Mouse (Mus musculus) midbrain, embryonic 11.5 days (tissue): ENCODE results near the gene Shc3. TPM values are rescaled to one million over a fixed set of nuclear protein-coding genes. Genes with fewer than 3 reads are reported as not detected.
A peak's percentile ranks its signal among the peaks of the same experiment; 100 is the strongest.

Experiments used
- ATAC-seq: fragments of 200-750 bp; cut with Nextera tagmentation; 2 replicates; pipeline ENCODE4 v1.8.0; 2017; ENCODE audit warnings: moderate TSS enrichment, moderate library complexity; ENCODE audit not compliant: low FRiP score
- DNase-seq: peaks from one replicate; pipeline ENCODE4 v3.0.0; 2015; ENCODE audit warnings: low spot score; ENCODE audit errors: missing footprints
- H3K27ac ChIP-seq: fragments of 300-500 bp; sonication (generic); 2 replicates; pipeline ENCODE4 v1.5.1; 2014; ENCODE audit warnings: low read depth, low read length
- H3K27me3 ChIP-seq: fragments of 300-500 bp; sonication (generic); 2 replicates; pipeline ENCODE4 v1.6.1; 2014; ENCODE audit warnings: mild to moderate bottlenecking, low read length, moderate library complexity, mixed read lengths; ENCODE audit not compliant: control insufficient read depth, insufficient read depth
- H3K36me3 ChIP-seq: fragments of 300-500 bp; sonication (generic); 2 replicates; pipeline ENCODE4 v1.6.1; 2014; ENCODE audit warnings: mild to moderate bottlenecking, low read length, moderate library complexity, mixed read lengths; ENCODE audit not compliant: control insufficient read depth, insufficient read depth
- H3K4me1 ChIP-seq: fragments of 300-500 bp; sonication (generic); 2 replicates; pipeline ENCODE4 v1.6.1; 2014; ENCODE audit warnings: low read length; ENCODE audit not compliant: control insufficient read depth, insufficient read depth
- H3K4me2 ChIP-seq: fragments of 300-500 bp; sonication (generic); 2 replicates; pipeline ENCODE4 v1.6.1; 2014; ENCODE audit warnings: mild to moderate bottlenecking, moderate library complexity
- H3K4me3 ChIP-seq: fragments of 300-500 bp; sonication (generic); 2 replicates; pipeline ENCODE4 v1.5.1; 2014; ENCODE audit warnings: low read depth, low read length
- H3K9ac ChIP-seq: fragments of 300-500 bp; sonication (generic); 2 replicates; pipeline ENCODE4 v1.6.1; 2014; ENCODE audit warnings: low read length
- H3K9me3 ChIP-seq: fragments of 300-500 bp; sonication (generic); 2 replicates; pipeline ENCODE4 v1.6.1; 2016; ENCODE audit warnings: low read length; ENCODE audit not compliant: control insufficient read depth
- WGBS: fragments of 180-500 bp; shearing (Covaris S2); extraction: QIAGEN DNeasy Blood & Tissue Kit; methylation state at CpG from one replicate; pipeline ENCODE4 v1.1.7; 2014; 5-methylcytosine and 5-hydroxymethylcytosine counted together
- polyA plus RNA-seq: library from polyadenylated mRNA; unstranded; fragments of >200 nt; fragmentation: Nextera tagmentation; extraction: Ambion mirVana; gene quantifications from 2 replicates; pipeline ENCODE4 v1.2.1, GENCODE M21; 2014

Shc3 gene
- polyA plus RNA-seq, 1 experiment from 2014 or later: 5.7 TPM

DNA sequence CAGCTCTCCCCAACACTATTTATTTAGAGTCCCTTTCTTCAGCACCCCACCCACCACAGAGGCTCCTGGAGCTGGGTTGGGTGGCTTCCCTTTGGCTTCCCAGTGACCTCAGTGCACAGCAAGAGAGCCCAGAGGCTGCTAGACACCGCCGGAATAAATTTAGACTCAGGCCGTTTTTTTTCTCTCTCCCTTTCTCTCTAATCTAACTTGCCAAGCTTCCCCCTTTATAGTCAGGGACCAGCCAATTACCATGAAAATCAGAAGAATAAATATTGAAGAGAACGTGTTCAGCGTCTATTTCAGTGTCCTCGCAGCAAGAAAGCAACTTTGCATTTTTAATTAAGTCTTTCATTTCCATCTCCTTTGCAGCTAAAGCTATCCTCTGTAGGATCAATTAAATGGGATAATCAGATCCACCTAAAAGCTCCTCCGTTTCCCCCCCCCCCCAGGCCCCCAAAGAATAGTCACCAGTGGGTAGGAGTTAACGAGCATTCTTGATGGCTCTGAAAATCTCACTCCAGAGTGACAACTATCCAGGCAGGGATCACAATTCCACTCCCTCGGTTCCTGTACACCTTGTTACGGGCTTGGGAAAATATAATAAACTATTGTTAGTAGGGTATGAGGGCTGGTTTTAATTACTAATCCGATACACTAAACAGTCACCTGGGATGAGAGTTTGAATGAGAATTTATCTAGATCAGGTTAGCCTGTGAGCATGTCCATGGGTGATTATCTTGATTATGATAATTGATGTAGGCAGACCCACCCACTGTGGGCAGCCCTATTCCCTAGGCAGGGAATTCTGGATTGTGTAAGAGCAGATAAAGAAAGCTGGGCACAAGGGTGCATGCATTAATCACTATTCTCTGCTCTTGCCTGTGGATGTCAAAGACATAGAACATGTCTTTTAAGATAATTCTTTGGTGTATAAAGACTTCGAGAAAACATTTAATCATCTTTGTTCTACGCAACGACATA is 131.8 kb downstream of the Shc3 start:
- Histone ChIP-seq H3K9me3 (no peaks in the 10 kb centered on the region), H3K9ac (no peak overlapping the region), H3K4me2 (no peak overlapping the region), H3K27me3 (no peaks in the 10 kb centered on the region), H3K4me1 (no peaks in the 10 kb centered on the region; the same call in 1 of the 2 replicates), H3K36me3 (no peaks in the 10 kb centered on the region), H3K4me3 (no peak overlapping the region), H3K27ac (no peak overlapping the region)
- peak; percentile 68; the same call in 1 of the 2 replicates for ATAC-seq
- 73% methylated on average over 14 of the region's 14 CpGs for WGBS
- DNase-seq: no peak

DNA sequence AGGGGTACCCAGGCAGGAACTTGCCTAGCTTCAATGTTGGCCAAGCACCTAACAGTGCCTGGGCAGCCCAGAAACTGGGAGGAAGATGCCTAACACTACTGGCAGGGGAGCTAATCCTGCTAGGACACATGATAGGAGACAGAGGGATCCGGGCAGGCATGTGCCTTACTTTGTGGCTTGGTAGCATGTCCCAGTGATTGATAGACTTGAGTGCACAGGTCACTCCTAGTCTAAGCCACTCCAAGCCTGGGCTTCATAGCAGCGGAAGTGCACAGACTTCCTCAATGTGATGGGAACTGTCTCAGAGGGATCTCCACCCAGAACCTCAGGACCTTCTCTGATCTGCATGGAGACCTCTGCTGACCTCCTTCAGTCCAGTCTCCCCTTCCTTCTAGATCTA is 134.1 kb downstream of the Shc3 start:
- no peak overlapping the region for H3K27ac ChIP-seq
- H3K9ac ChIP-seq: no peak overlapping the region
- no peaks in the 10 kb centered on the region for H3K36me3 ChIP-seq
- WGBS: 77% methylated on average over 2 of the region's 2 CpGs
- no peak for DNase-seq
- H3K9me3 ChIP-seq: no peaks in the 10 kb centered on the region
- no peak for ATAC-seq
- H3K27me3 ChIP-seq: no peaks in the 10 kb centered on the region
- H3K4me3 ChIP-seq: no peak overlapping the region
- H3K4me2 ChIP-seq: no peak overlapping the region
- no peaks in the 10 kb centered on the region; the same call in 1 of the 2 replicates for H3K4me1 ChIP-seq

DNA sequence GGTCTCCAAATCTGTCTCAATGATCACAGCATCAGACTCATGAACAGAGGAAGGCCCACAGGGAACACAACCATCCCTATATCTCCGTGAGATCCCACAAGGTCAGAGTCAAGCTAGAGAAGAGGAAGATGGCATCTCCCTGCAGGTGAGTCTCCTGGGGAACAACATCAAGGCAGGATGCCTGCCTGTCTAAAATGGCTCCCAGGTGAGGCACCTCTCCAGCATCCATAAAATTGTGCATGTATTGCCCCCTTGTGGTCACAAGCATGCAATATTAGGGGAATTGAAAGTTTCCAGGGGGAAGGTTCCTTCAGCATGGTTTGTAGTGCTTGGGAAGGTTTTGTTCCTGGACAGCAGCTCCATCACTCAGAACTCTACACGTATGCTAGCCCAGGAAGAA is 134.8 kb downstream of the Shc3 start:
- ATAC-seq (no peak), DNase-seq (no peak)
- Histone ChIP-seq H3K27me3 (no peaks in the 10 kb centered on the region), H3K36me3 (no peaks in the 10 kb centered on the region), H3K4me2 (no peak overlapping the region), H3K4me3 (no peak overlapping the region), H3K27ac (no peak overlapping the region), H3K9ac (no peak overlapping the region), H3K9me3 (no peaks in the 10 kb centered on the region), H3K4me1 (no peaks in the 10 kb centered on the region; the same call in 1 of the 2 replicates)
- 74% methylated on average over 2 of the region's 2 CpGs for WGBS

DNA sequence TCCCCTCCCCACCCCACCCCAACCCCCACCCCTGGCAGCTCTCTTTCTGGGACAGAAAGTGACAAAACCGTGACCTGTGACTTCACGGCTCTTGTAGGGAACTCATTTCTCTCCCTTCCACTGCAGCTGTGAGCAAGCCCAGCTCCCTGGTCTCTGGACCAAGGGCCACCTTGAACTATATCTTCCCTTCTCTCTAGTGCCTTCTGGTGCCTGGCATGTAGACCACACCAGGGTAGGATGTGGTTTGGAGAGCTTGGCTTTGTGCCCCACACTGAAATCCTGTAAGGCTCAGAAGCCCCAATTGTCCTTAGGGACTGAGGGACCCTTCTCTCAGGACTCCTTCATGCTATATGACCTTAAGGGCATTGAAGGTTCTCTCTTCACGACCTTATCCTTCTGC is 135.8 kb downstream of the Shc3 start:
- DNase-seq: no peak
- WGBS: 63% methylated on average over 3 of the region's 3 CpGs
- H3K27ac ChIP-seq: no peak overlapping the region

DNA sequence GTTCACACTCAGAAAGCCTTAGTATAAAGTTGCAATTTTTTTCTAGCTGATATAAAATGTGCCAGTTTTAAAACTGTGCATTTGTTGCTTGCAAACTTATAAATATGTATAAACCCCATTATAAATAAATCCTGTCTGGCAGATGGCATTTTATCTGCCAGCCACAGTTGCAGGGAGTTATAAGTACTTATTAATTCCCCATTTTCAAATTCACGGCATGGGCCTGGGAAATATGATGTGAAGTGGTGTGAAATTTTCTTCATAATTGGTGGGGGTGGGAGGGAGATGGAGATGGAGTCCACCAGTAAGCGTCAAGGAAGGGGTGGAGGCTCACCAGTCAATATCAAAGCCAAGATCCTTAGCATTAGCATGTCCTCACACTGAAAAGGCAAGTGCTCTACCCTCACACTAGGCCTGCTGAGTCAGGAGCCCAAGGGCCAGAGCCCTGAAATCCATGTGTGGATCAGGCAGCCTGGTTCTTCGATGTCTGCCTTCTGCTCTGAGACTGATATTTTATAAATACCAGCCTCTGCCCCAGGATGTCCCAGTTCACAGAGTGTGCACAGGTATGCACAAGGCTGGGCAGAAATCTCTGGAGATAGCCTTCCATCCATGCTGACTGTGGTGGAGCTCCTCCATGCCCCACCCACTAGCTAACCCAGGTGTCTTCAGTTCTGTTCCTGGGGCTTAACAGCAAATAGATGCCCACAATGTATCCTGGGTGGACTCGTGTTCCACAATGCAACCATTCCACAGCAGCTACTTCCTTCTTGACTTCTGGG is 143.4 kb downstream of the Shc3 start:
- Histone ChIP-seq H3K36me3 (no peaks in the 10 kb centered on the region), H3K27ac (no peak overlapping the region), H3K9ac (no peak overlapping the region), H3K27me3 (no peaks in the 10 kb centered on the region), H3K4me1 (no peaks in the 10 kb centered on the region), H3K9me3 (no peaks in the 10 kb centered on the region), H3K4me2 (no peak overlapping the region), H3K4me3 (no peak overlapping the region)
- ATAC-seq (no peak), DNase-seq (peak; percentile 65)
- 88% methylated on average over 4 of the region's 4 CpGs for WGBS

More for the DNA sequence above, 135.8 kb downstream of the Shc3 start:
- no peak overlapping the region for H3K4me3 ChIP-seq
- H3K9ac ChIP-seq: no peak overlapping the region
- no peak for ATAC-seq
- no peaks in the 10 kb centered on the region for H3K36me3 ChIP-seq
- H3K4me1 ChIP-seq: no peaks in the 10 kb centered on the region; the same call in 1 of the 2 replicates
- H3K27me3 ChIP-seq: no peaks in the 10 kb centered on the region
- H3K9me3 ChIP-seq: no peaks in the 10 kb centered on the region
- H3K4me2 ChIP-seq: no peak overlapping the region

DNA sequence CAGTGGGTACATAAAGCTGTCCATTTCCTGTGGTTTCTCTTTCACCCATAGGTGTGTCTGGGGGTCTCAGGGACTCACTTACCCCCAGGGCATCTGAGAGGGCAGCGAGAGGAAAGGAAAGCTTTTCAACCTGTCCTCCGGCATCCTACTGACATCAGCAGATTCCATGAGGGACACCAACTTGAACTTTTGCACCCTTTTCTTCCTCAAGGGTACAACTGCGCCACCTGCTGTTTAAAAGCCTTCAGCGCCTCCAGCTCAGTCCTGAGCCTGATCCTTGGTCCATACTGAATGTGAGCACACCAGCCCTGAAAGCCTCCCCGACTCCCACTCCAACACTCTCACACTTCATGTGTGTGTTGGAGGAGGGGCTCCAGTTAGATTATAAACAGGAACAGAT is 144.6 kb downstream of the Shc3 start:
- Histone ChIP-seq H3K27ac (no peak overlapping the region), H3K4me2 (no peak overlapping the region), H3K9ac (no peak overlapping the region), H3K27me3 (no peaks in the 10 kb centered on the region), H3K4me3 (no peak overlapping the region), H3K4me1 (no peaks in the 10 kb centered on the region), H3K9me3 (no peaks in the 10 kb centered on the region), H3K36me3 (no peaks in the 10 kb centered on the region)
- ATAC-seq: peak; percentile 45; the same call in 1 of the 2 replicates
- 27% methylated on average over 5 of the region's 5 CpGs for WGBS
- DNase-seq: peak; percentile 98

DNA sequence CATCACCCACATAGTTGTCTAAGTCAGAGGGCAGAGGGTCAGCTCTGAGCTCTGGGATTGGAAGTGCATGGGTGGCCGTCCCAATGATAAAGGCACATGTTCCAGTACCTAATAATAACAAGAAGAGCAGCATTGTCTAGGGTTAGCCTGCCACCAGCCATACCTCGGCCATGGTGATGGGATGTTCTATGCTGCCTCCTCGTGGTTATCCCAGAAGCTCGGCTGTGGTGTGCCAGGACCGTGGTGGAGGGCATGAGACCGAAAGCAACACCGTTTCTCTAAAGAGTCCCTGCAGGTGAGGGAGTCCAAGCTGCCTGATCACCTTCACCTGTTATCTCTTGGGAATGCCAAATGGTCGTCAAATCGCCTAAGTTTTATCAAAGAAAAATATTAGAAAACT is 145.6 kb downstream of the Shc3 start:
- DNase-seq (peak; percentile 80), ATAC-seq (no peak)
- H3K4me2 ChIP-seq: no peak overlapping the region
- H3K9ac ChIP-seq: no peak overlapping the region
- no peaks in the 10 kb centered on the region for H3K9me3 ChIP-seq
- no peaks in the 10 kb centered on the region for H3K36me3 ChIP-seq
- H3K27ac ChIP-seq: no peak overlapping the region
- 76% methylated on average over 9 of the region's 9 CpGs for WGBS
- H3K27me3 ChIP-seq: no peaks in the 10 kb centered on the region
- no peak overlapping the region for H3K4me3 ChIP-seq
- H3K4me1 ChIP-seq: no peaks in the 10 kb centered on the region

DNA sequence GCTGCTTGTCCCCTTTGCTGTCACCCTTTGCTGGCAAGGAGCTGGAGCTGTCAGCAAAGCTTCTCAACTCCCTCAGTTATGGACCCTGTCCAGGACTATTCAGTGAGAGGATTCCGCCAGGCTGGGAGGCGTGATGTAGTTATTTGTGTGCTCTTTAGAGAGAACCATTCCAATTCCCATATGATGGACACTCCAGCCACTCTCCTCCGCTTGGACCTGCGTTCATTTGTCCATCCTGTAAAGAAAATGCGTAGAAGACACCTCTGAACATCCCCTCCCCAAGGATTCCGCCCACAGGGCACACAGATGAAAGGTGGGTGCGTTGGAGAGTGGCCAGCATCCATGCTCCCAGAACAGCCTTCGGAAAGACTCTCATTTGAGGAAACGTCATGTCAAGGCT is 148.4 kb downstream of the Shc3 start:
- Histone ChIP-seq H3K4me3 (no peak overlapping the region), H3K27me3 (no peaks in the 10 kb centered on the region), H3K9me3 (no peaks in the 10 kb centered on the region), H3K4me2 (no peak overlapping the region), H3K4me1 (peaks cover 8% of the 10 kb centered on the region; the same call in 1 of the 2 replicates), H3K9ac (no peak overlapping the region), H3K36me3 (no peaks in the 10 kb centered on the region), H3K27ac (no peak overlapping the region)
- 88% methylated on average over 9 of the region's 9 CpGs for WGBS
- no peak for ATAC-seq
- no peak for DNase-seq

DNA sequence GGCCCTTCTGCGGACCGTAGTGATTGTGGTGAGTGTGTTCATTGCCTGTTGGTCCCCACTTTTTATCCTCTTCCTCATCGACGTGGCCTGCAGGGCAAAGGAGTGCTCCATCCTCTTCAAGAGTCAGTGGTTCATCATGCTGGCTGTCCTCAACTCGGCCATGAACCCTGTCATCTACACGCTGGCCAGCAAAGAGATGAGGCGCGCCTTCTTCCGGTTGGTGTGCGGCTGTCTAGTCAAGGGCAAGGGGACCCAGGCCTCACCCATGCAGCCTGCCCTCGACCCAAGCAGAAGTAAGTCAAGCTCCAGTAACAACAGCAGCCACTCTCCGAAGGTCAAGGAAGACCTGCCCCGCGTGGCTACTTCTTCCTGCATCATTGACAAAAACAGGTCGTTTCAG is 149.7 kb downstream of the Shc3 start:
- 91% methylated on average over 15 of the region's 15 CpGs for WGBS
- H3K4me3 ChIP-seq: no peak overlapping the region
- no peaks in the 10 kb centered on the region for H3K27me3 ChIP-seq
- H3K9me3 ChIP-seq: no peaks in the 10 kb centered on the region
- no peak for ATAC-seq
- no peak overlapping the region for H3K4me2 ChIP-seq
- DNase-seq: no peak
- H3K4me1 ChIP-seq: peaks cover 8% of the 10 kb centered on the region; the same call in 1 of the 2 replicates
- no peak overlapping the region for H3K27ac ChIP-seq
- no peaks in the 10 kb centered on the region for H3K36me3 ChIP-seq
- no peak overlapping the region for H3K9ac ChIP-seq
